Mouse (Mus musculus): ENCODE measurements at regions not wholly inside any gene's neighbourhood (a gene's known extent, or its start where the extent isn't known, plus 50 kb on each side); places are given as distances from the start of the nearest gene placed in this dataset.

DNA sequence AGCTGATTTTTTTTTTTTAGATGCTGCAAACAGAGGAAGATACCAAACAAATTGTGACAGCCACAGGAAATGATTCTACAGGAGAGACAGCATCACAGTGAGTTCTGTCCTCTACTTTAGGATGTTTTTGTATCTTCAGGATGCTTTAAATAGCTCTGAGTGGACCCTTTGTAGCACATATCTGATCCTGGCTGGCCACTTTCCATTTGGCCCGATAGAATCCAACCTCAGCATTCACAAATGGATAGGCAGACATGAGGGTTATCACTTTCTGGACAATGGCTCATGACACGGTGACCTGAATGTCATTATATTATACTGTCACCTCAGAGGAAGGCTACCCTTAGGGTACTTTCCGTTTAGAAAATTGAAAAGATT lies 379.3 kb downstream of the Gm10295 start:
- Histone ChIP-seq H3K4me1 (replicated peaks; ENCODE audit: low read depth, low read length) (no peaks in the 10 kb centered on the region), H3K9me3 (ENCODE audit: low read length) (no peaks in the 10 kb centered on the region), H3K36me3 (ENCODE audit: insufficient read depth, low read length) (no peaks in the 10 kb centered on the region), H3K27me3 (ENCODE audit: insufficient read depth, low read length) (no peaks in the 10 kb centered on the region), H3K4me3 (replicated peaks; ENCODE audit: low read length) (no peak overlapping the region)
- TF ChIP-seq POU5F1 (IDR thresholded peaks at IDR 0.05; ENCODE audit: borderline replicate concordance, low read length) = no peak
- TF ChIP-seq NANOG (IDR thresholded peaks at IDR 0.05; ENCODE audit: borderline replicate concordance, low read length) = no peak
- no peak for TF ChIP-seq CTCF (conservative IDR thresholded peaks at IDR 0.05; ENCODE audit: low read length)

DNA sequence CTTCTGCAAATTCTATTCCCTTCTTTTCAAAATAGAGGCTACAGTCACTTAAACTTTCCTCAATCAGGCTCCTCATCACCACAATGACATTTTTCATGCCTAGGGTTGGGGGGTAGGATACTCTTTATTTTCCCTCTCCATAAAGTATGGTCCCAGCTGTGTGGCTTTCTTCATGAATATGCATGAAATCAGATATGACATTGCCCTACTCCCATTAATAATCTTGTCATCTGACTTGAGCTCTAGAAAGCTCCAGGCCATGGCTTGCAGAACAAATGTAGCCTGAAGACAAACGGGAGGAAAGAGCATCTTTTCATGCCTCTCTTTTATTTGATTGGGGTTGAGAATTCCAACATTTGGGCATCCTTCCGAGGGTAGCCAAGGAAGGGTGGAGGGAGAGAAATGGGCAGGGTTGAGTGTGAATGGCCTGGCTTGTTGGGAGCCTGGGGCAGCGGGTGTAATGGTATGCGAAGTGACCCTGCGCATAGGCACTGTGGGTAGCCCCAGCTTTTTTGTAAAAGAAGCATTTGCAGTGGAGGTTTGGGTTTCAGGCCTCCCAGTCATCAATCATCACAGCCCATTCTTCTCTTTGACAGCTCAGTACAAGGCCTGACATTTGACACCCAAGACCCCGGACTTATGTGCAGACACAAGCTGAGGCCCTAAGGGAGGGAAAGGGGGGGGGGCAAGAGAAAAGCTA lies 379.8 kb downstream of the Gm10295 start:
- H3K36me3 ChIP-seq (ENCODE audit: insufficient read depth, low read length) = no peaks in the 10 kb centered on the region
- TF ChIP-seq NANOG (IDR thresholded peaks at IDR 0.05; ENCODE audit: borderline replicate concordance, low read length) (no peak), POU5F1 (IDR thresholded peaks at IDR 0.05; ENCODE audit: borderline replicate concordance, low read length) (no peak), CTCF (conservative IDR thresholded peaks at IDR 0.05; ENCODE audit: low read length) (no peak)
- no peaks in the 10 kb centered on the region for H3K4me1 ChIP-seq (replicated peaks; ENCODE audit: low read depth, low read length)
- H3K27me3 ChIP-seq (ENCODE audit: insufficient read depth, low read length) = no peaks in the 10 kb centered on the region
- H3K9me3 ChIP-seq (ENCODE audit: low read length) = no peaks in the 10 kb centered on the region
- no peak overlapping the region for H3K4me3 ChIP-seq (replicated peaks; ENCODE audit: low read length)

DNA sequence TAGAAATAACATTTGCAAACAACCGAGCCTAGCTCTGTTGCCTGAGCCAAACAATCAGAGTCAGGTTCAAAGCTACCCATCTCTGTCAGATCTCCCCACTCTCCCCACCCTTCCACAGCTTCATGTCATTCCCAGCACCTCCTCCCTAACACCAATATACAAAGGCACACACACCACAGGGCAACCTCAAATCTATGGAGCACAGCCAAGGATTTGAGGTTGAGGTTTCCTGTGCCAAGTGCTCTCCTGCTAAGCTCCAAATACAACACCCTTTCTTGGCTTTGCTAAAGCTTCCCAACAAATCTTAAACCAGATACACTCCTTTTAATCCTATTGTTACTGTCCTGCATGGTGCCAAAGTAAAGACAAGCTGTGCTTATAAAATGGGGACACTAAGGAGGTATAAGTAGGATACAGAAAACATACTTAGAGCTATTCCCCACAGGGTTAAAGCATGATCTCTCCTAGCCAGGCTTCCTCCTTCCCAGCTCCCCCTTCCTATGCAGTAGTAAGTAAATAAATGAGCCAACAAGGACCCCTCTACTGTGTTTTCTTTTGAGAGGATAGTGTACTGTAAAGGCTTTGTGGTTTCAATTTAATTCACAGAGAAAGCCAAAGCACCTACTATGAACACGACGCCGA lies 398.8 kb downstream of the Gm10295 start:
- Histone ChIP-seq H3K4me3 (replicated peaks; ENCODE audit: low read length) (no peak overlapping the region), H3K9me3 (ENCODE audit: low read length) (no peaks in the 10 kb centered on the region), H3K36me3 (ENCODE audit: insufficient read depth, low read length) (no peaks in the 10 kb centered on the region), H3K4me1 (replicated peaks; ENCODE audit: low read depth, low read length) (no peaks in the 10 kb centered on the region), H3K27me3 (ENCODE audit: insufficient read depth, low read length) (no peaks in the 10 kb centered on the region)
- no peak for TF ChIP-seq POU5F1 (IDR thresholded peaks at IDR 0.05; ENCODE audit: borderline replicate concordance, low read length)
- TF ChIP-seq NANOG (IDR thresholded peaks at IDR 0.05; ENCODE audit: borderline replicate concordance, low read length) = no peak
- no peak for TF ChIP-seq CTCF (conservative IDR thresholded peaks at IDR 0.05; ENCODE audit: low read length)

DNA sequence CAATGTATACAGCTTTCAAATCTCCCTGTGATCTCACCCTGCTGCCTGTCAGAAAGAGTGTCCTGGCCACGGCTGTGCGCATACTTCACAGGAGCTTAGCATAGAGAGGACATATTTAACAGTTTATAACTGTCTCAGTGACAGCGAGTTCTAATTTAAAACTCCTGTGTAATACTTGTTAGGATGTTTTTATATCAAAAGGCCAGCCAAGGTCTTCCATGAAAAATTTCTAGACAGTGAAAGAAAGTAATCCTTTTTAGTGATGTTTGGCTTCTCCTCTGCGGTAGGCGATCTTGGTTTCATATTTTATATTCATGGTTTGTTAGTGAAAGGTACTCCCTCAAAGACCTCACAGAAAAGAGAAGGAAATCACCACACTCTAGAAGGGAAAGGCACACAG lies 403.0 kb downstream of the Gm10295 start:
- no peaks in the 10 kb centered on the region for H3K36me3 ChIP-seq (ENCODE audit: insufficient read depth, low read length)
- no peaks in the 10 kb centered on the region for H3K4me1 ChIP-seq (replicated peaks; ENCODE audit: low read depth, low read length)
- no peaks in the 10 kb centered on the region for H3K27me3 ChIP-seq (ENCODE audit: insufficient read depth, low read length)
- no peak overlapping the region for H3K4me3 ChIP-seq (replicated peaks; ENCODE audit: low read length)
- H3K9me3 ChIP-seq (ENCODE audit: low read length) = no peaks in the 10 kb centered on the region
- TF ChIP-seq CTCF (conservative IDR thresholded peaks at IDR 0.05; ENCODE audit: low read length) (no peak), NANOG (IDR thresholded peaks at IDR 0.05; ENCODE audit: borderline replicate concordance, low read length) (no peak), POU5F1 (IDR thresholded peaks at IDR 0.05; ENCODE audit: borderline replicate concordance, low read length) (no peak)

DNA sequence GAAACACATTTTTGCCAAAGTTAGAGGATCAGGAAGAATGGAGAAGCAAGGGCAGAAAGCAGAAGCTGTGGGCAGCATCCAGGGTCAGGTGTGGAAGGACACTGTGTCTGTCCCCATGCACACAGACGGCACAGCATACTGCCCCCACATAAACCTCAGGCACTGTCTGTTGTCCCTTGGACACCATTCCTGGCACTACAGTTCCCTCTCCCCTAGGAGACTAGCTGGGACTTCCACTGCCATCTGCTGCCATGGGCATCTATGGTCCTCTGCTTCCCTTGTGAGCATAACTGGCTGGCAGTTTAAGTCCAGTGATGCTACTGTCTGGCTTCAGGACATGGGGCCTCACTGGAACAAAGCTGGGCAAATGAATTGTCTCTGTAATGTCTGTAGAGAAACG lies 405.0 kb downstream of the Gm10295 start:
- H3K4me1 ChIP-seq (replicated peaks; ENCODE audit: low read depth, low read length) = no peaks in the 10 kb centered on the region
- TF ChIP-seq POU5F1 (IDR thresholded peaks at IDR 0.05; ENCODE audit: borderline replicate concordance, low read length) = no peak
- no peak for TF ChIP-seq NANOG (IDR thresholded peaks at IDR 0.05; ENCODE audit: borderline replicate concordance, low read length)
- TF ChIP-seq CTCF (conservative IDR thresholded peaks at IDR 0.05; ENCODE audit: low read length) = no peak

DNA sequence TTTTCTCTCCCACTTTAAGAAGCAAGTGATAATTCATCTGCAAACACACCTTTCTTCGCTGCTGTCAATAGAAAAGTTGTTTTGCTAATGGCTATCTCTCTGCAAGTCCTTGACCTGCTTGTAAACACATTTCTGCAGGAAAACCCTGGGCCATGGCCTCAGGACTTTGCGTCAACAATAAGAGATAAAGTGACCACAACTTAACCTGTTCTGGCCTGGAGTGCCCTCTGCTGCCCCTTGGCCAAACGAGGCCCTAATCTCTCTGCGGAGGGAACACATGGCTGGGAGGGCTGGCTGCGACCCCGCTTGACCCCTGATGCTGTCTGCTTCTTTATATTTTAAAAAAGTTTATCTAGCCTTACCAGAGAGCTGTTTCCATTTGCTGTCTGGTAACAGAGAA lies 420.4 kb downstream of the Gm10295 start:
- Histone ChIP-seq H3K9me3 (ENCODE audit: low read length) (no peaks in the 10 kb centered on the region), H3K4me3 (replicated peaks; ENCODE audit: low read length) (no peak overlapping the region), H3K4me1 (replicated peaks; ENCODE audit: low read depth, low read length) (peaks cover 8% of the 10 kb centered on the region), H3K27me3 (ENCODE audit: insufficient read depth, low read length) (no peaks in the 10 kb centered on the region; the same call in 1 of the 2 replicates), H3K36me3 (ENCODE audit: insufficient read depth, low read length) (no peaks in the 10 kb centered on the region)
- TF ChIP-seq POU5F1 (IDR thresholded peaks at IDR 0.05; ENCODE audit: borderline replicate concordance, low read length) (no peak), NANOG (IDR thresholded peaks at IDR 0.05; ENCODE audit: borderline replicate concordance, low read length) (no peak), CTCF (conservative IDR thresholded peaks at IDR 0.05; ENCODE audit: low read length) (no peak)

More for the DNA sequence above, 405.0 kb downstream of the Gm10295 start:
- H3K9me3 ChIP-seq (ENCODE audit: low read length) = no peaks in the 10 kb centered on the region
- H3K4me3 ChIP-seq (replicated peaks; ENCODE audit: low read length) = no peak overlapping the region
- no peaks in the 10 kb centered on the region for H3K36me3 ChIP-seq (ENCODE audit: insufficient read depth, low read length)
- H3K27me3 ChIP-seq (ENCODE audit: insufficient read depth, low read length) = no peaks in the 10 kb centered on the region

DNA sequence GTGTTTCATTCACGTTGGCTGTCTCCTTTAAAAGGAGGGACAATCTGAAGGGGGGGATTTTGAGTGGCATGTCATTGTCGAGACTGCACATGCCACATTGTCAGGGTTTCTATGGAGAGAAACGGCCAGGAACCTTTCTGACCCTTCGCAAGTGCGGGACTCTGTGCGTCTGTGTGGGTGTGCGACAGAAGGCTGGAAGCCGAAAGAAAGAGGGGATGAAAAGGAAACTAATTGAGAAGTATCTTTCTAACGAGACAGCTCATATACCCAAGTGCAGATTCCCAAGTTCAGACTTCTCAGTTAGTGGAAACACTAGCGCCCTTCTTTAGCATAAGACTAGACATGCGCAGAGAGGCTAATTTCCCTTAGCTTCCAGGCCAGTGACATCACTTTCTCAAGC lies 421.4 kb downstream of the Gm10295 start:
- Histone ChIP-seq H3K4me1 (replicated peaks; ENCODE audit: low read depth, low read length) (peaks cover 8% of the 10 kb centered on the region), H3K27me3 (ENCODE audit: insufficient read depth, low read length) (no peaks in the 10 kb centered on the region; the same call in 1 of the 2 replicates), H3K9me3 (ENCODE audit: low read length) (no peaks in the 10 kb centered on the region), H3K36me3 (ENCODE audit: insufficient read depth, low read length) (no peaks in the 10 kb centered on the region), H3K4me3 (replicated peaks; ENCODE audit: low read length) (no peak overlapping the region)
- no peak for TF ChIP-seq CTCF (conservative IDR thresholded peaks at IDR 0.05; ENCODE audit: low read length)
- TF ChIP-seq NANOG (IDR thresholded peaks at IDR 0.05; ENCODE audit: borderline replicate concordance, low read length) = no peak
- no peak for TF ChIP-seq POU5F1 (IDR thresholded peaks at IDR 0.05; ENCODE audit: borderline replicate concordance, low read length)

DNA sequence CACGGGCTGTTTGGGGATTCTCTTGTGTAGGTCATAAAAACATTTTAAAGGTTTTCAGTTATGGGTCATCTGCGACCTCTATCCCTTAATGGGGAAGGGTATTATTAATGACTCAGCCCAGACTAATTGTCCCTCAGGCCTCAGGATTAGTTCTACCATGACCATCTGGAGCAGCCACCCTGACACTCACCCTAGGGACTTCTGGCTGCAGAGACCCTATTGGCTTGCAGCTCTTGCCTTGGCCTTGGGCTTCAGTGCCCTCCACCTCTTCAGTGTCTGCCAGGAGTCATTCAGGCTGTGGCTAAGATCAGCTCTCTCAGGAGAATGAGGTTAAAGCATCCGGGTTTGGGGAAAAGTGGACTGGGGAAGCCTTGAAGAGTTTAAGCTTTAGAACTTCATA lies 423.3 kb downstream of the Gm10295 start:
- Histone ChIP-seq H3K27me3 (ENCODE audit: insufficient read depth, low read length) (no peaks in the 10 kb centered on the region; the same call in 1 of the 2 replicates), H3K4me1 (replicated peaks; ENCODE audit: low read depth, low read length) (peaks cover 8% of the 10 kb centered on the region)
- no peak for TF ChIP-seq CTCF (conservative IDR thresholded peaks at IDR 0.05; ENCODE audit: low read length)
- no peak for TF ChIP-seq NANOG (IDR thresholded peaks at IDR 0.05; ENCODE audit: borderline replicate concordance, low read length)
- TF ChIP-seq POU5F1 (IDR thresholded peaks at IDR 0.05; ENCODE audit: borderline replicate concordance, low read length) = no peak

More for the DNA sequence above, 423.3 kb downstream of the Gm10295 start:
- H3K9me3 ChIP-seq (ENCODE audit: low read length) = no peaks in the 10 kb centered on the region
- H3K4me3 ChIP-seq (replicated peaks; ENCODE audit: low read length) = no peak overlapping the region
- H3K36me3 ChIP-seq (ENCODE audit: insufficient read depth, low read length) = no peaks in the 10 kb centered on the region

All from E14TG2a.4 (cell line).